Mouse (Mus musculus): ENCODE data around the gene Larp6. TPM values are rescaled to one million over a fixed set of nuclear protein-coding genes. Genes with fewer than 3 reads are reported as not detected.

Gene Larp6
- polyA plus RNA-seq, 1 experiment from 2014 or later, result 0.11 TPM

- DNase-seq (no peak), ATAC-seq (no peak)
- H3K9ac ChIP-seq (replicated peaks), result no peak overlapping the region
- no peaks in the 10 kb centered on the region for H3K27me3 ChIP-seq (ENCODE audit: insufficient read depth, low read length)
- H3K4me1 ChIP-seq (ENCODE audit: insufficient read depth), result no peaks in the 10 kb centered on the region; the same call in 1 of the 2 replicates
- H3K36me3 ChIP-seq (replicated peaks; ENCODE audit: insufficient read depth, low read length), result no peaks in the 10 kb centered on the region
- H3K9me3 ChIP-seq (ENCODE audit: low read length), result no peaks in the 10 kb centered on the region
- 0 out of 2 replicates have a peak overlapping the region, but pooled peaks have one; percentile 12 for H3K27ac ChIP-seq (ENCODE audit: low read depth)
- TF ChIP-seq EP300 (IDR thresholded peaks at IDR 0.05; ENCODE audit: low read depth) (no peak), CTCF (IDR thresholded peaks at IDR 0.05; ENCODE audit: low read depth) (no peak)
- H3K4me2 ChIP-seq (ENCODE audit: low read depth, low read length), result no peak overlapping the region
- WGBS (ENCODE audit: insufficient replicate concordance), result 16% methylated on average over 5 of the region's 5 CpGs
- no peak overlapping the region for H3K4me3 ChIP-seq (ENCODE audit: low read depth, low read length)
Measured at GRCm38 (mm10) chr9:60757817-60758216, 45.0 kb downstream of the Larp6 start.

GRCm38 (mm10) chr9:60759436-60760007, 46.7 kb downstream of the Larp6 start:
- no peak overlapping the region for H3K4me3 ChIP-seq (ENCODE audit: low read depth, low read length)
- ATAC-seq, result no peak
- H3K9me3 ChIP-seq (ENCODE audit: low read length), result no peaks in the 10 kb centered on the region
- H3K9ac ChIP-seq (replicated peaks), result no peak overlapping the region
- no peaks in the 10 kb centered on the region; the same call in 1 of the 2 replicates for H3K4me1 ChIP-seq (ENCODE audit: insufficient read depth)
- DNase-seq, result no peak
- no peak overlapping the region for H3K27ac ChIP-seq (ENCODE audit: low read depth)
- H3K36me3 ChIP-seq (replicated peaks; ENCODE audit: insufficient read depth, low read length), result no peaks in the 10 kb centered on the region
- H3K27me3 ChIP-seq (ENCODE audit: insufficient read depth, low read length), result no peaks in the 10 kb centered on the region
- 69% methylated on average over 10 of the region's 10 CpGs for WGBS (ENCODE audit: insufficient replicate concordance)
- H3K4me2 ChIP-seq (ENCODE audit: low read depth, low read length), result no peak overlapping the region
- TF ChIP-seq CTCF (IDR thresholded peaks at IDR 0.05; ENCODE audit: low read depth), result no peak
- TF ChIP-seq EP300 (IDR thresholded peaks at IDR 0.05; ENCODE audit: low read depth), result no peak

- WGBS (ENCODE audit: insufficient replicate concordance), result 31% methylated on average over 2 of the region's 2 CpGs
- DNase-seq (no peak), ATAC-seq (no peak)
- Histone ChIP-seq H3K4me2 (ENCODE audit: low read depth, low read length) (no peak overlapping the region), H3K27ac (ENCODE audit: low read depth) (no peak overlapping the region), H3K36me3 (replicated peaks; ENCODE audit: insufficient read depth, low read length) (no peaks in the 10 kb centered on the region), H3K9ac (replicated peaks) (no peak overlapping the region), H3K4me1 (ENCODE audit: insufficient read depth) (no peaks in the 10 kb centered on the region), H3K9me3 (ENCODE audit: low read length) (no peaks in the 10 kb centered on the region), H3K27me3 (ENCODE audit: insufficient read depth, low read length) (no peaks in the 10 kb centered on the region), H3K4me3 (ENCODE audit: low read depth, low read length) (no peak overlapping the region)
- TF ChIP-seq EP300 (IDR thresholded peaks at IDR 0.05; ENCODE audit: low read depth) (no peak), CTCF (IDR thresholded peaks at IDR 0.05; ENCODE audit: low read depth) (no peak)
Measured at GRCm38 (mm10) chr9:60765181-60765580, 52.4 kb downstream of the Larp6 start.

- H3K36me3 ChIP-seq (replicated peaks; ENCODE audit: insufficient read depth, low read length), result no peaks in the 10 kb centered on the region
- no peak for TF ChIP-seq CTCF (IDR thresholded peaks at IDR 0.05; ENCODE audit: low read depth)
- TF ChIP-seq EP300 (IDR thresholded peaks at IDR 0.05; ENCODE audit: low read depth), result no peak
- H3K9ac ChIP-seq (replicated peaks), result no peak overlapping the region
- H3K27ac ChIP-seq (ENCODE audit: low read depth), result 0 out of 2 replicates have a peak overlapping the region, but pooled peaks have one; percentile 23
- no peaks in the 10 kb centered on the region for H3K4me1 ChIP-seq (ENCODE audit: insufficient read depth)
- H3K27me3 ChIP-seq (ENCODE audit: insufficient read depth, low read length), result no peaks in the 10 kb centered on the region
- H3K4me2 ChIP-seq (ENCODE audit: low read depth, low read length), result no peak overlapping the region
- 76% methylated on average over 9 of the region's 9 CpGs for WGBS (ENCODE audit: insufficient replicate concordance)
- no peak for DNase-seq
- peaks cover 4% of the 10 kb centered on the region; the same call in 1 of the 2 replicates for H3K9me3 ChIP-seq (ENCODE audit: low read length)
- H3K4me3 ChIP-seq (ENCODE audit: low read depth, low read length), result no peak overlapping the region
- no peak for ATAC-seq
Measured at GRCm38 (mm10) chr9:60768393-60768792, 55.6 kb downstream of the Larp6 start.

GRCm38 (mm10) chr9:60769711-60770111, 56.9 kb downstream of the Larp6 start:
- peak; percentile 16 for DNase-seq
- WGBS (ENCODE audit: insufficient replicate concordance), result 35% methylated on average over 6 of the region's 6 CpGs
- Histone ChIP-seq H3K4me2 (ENCODE audit: low read depth, low read length) (no peak overlapping the region), H3K27ac (ENCODE audit: low read depth) (0 out of 2 replicates have a peak overlapping the region, but pooled peaks have one; percentile 7), H3K36me3 (replicated peaks; ENCODE audit: insufficient read depth, low read length) (no peaks in the 10 kb centered on the region), H3K9me3 (ENCODE audit: low read length) (peaks cover 4% of the 10 kb centered on the region; the same call in 1 of the 2 replicates), H3K4me1 (ENCODE audit: insufficient read depth) (no peaks in the 10 kb centered on the region), H3K9ac (replicated peaks) (no peak overlapping the region), H3K4me3 (ENCODE audit: low read depth, low read length) (no peak overlapping the region), H3K27me3 (ENCODE audit: insufficient read depth, low read length) (no peaks in the 10 kb centered on the region)
- peak; percentile 40; the same call in 1 of the 2 replicates for ATAC-seq
- no peak for TF ChIP-seq EP300 (IDR thresholded peaks at IDR 0.05; ENCODE audit: low read depth)
- no peak for TF ChIP-seq CTCF (IDR thresholded peaks at IDR 0.05; ENCODE audit: low read depth)

- ATAC-seq (no peak), DNase-seq (no peak)
- no peak overlapping the region for H3K4me3 ChIP-seq (ENCODE audit: low read depth, low read length)
- 67% methylated on average over 2 of the region's 2 CpGs for WGBS (ENCODE audit: insufficient replicate concordance)
- H3K27ac ChIP-seq (ENCODE audit: low read depth), result no peak overlapping the region
- H3K4me2 ChIP-seq (ENCODE audit: low read depth, low read length), result no peak overlapping the region
- no peaks in the 10 kb centered on the region for H3K4me1 ChIP-seq (ENCODE audit: insufficient read depth)
- H3K27me3 ChIP-seq (ENCODE audit: insufficient read depth, low read length), result no peaks in the 10 kb centered on the region
- no peak for TF ChIP-seq EP300 (IDR thresholded peaks at IDR 0.05; ENCODE audit: low read depth)
- TF ChIP-seq CTCF (IDR thresholded peaks at IDR 0.05; ENCODE audit: low read depth), result no peak
- H3K36me3 ChIP-seq (replicated peaks; ENCODE audit: insufficient read depth, low read length), result no peaks in the 10 kb centered on the region
- no peak overlapping the region for H3K9ac ChIP-seq (replicated peaks)
- peaks cover 4% of the 10 kb centered on the region; the same call in 1 of the 2 replicates for H3K9me3 ChIP-seq (ENCODE audit: low read length)
Measured at GRCm38 (mm10) chr9:60773713-60774112, 60.9 kb downstream of the Larp6 start.

All from liver, postnatal 0 days (tissue).